Mouse (Mus musculus) ES-CJ7 (cell line): ENCODE measurements at regions not wholly inside any gene's neighbourhood (a gene's known extent, or its start where the extent isn't known, plus 50 kb on each side); places are given as distances from the start of the nearest gene placed in this dataset.

Source experiments
- DNase-seq: peaks from one replicate; pipeline ENCODE4 v3.0.0; 2011; ENCODE audit warnings: low read depth, low spot score

- DNase-seq, result no peak
Observed at GRCm38 (mm10) chr6:91619009-91619408, 64.8 kb upstream of the Slc6a6 start.

- DNase-seq, result no peak
Observed at GRCm38 (mm10) chr6:91619735-91620732, 63.8 kb upstream of the Slc6a6 start.

GRCm38 (mm10) chr6:91621437-91621836, 62.4 kb upstream of the Slc6a6 start:
- DNase-seq, result no peak

- no peak for DNase-seq
Observed at GRCm38 (mm10) chr6:91622425-91622824, 61.4 kb upstream of the Slc6a6 start.

- DNase-seq, result no peak
Observed at GRCm38 (mm10) chr6:91623646-91624045, 60.2 kb upstream of the Slc6a6 start.

GRCm38 (mm10) chr6:91629230-91629629, 54.6 kb upstream of the Slc6a6 start:
- DNase-seq, result no peak

- no peak for DNase-seq
Observed at GRCm38 (mm10) chr6:91631261-91631660, 52.6 kb upstream of the Slc6a6 start.
